Mouse (Mus musculus) frontal cortex, postnatal 25 days (tissue): Measurements from ENCODE around the gene Alg10b.
"Not testable (repeated sequence)": the region's sequence is repeated elsewhere in the genome, so short reads cannot be mapped to it uniquely, and the experiment has no call there.

Experiments
- DNase-seq, 2 experiments: peaks; one replicate each; pipeline ENCODE4 v3.0.0; 2022; ENCODE audit warnings: low spot score in 2 of 2

Alg10b gene

GRCm38 (mm10) chr15:90223969-90224750 is at the start of gene Alg10b:
Gene Alg10b (plus strand): TSS chr15:90224311.
- peak; percentile 38 to 62 for DNase-seq

GRCm38 (mm10) chr15:90183108-90183507 is 41.0 kb upstream of the Alg10b start:
- not testable (repeated sequence) for DNase-seq

GRCm38 (mm10) chr15:90183511-90183910 is 40.6 kb upstream of the Alg10b start:
- no peak for DNase-seq

- DNase-seq = no peak
Observed at GRCm38 (mm10) chr15:90184743-90185142, 39.4 kb upstream of the Alg10b start.

- no peak for DNase-seq
Observed at GRCm38 (mm10) chr15:90189477-90189876, 34.6 kb upstream of the Alg10b start.

GRCm38 (mm10) chr15:90213946-90214345 is 10.2 kb upstream of the Alg10b start:
- DNase-seq = no peak

GRCm38 (mm10) chr15:90214913-90215312 is 9.2 kb upstream of the Alg10b start:
- DNase-seq = peak; percentile 62 to 68

GRCm38 (mm10) chr15:90225058-90225575 is 1.0 kb downstream of the Alg10b start:
- DNase-seq = no peak

- DNase-seq = no peak
Observed at GRCm38 (mm10) chr15:90237657-90238056, 13.5 kb downstream of the Alg10b start.

- peak in 1 of 2 experiments; percentile 20 for DNase-seq
Observed at GRCm38 (mm10) chr15:90244081-90244480, 20.0 kb downstream of the Alg10b start.

- DNase-seq = no peak
Observed at GRCm38 (mm10) chr15:90249694-90250093, 25.6 kb downstream of the Alg10b start.

GRCm38 (mm10) chr15:90282876-90283275 is 58.8 kb downstream of the Alg10b start:
- DNase-seq = no peak
